Mouse (Mus musculus): Measurements from ENCODE around the gene Pomgnt2. TPM values are rescaled to one million over a fixed set of nuclear protein-coding genes. Genes with fewer than 3 reads are reported as not detected.

Gene Pomgnt2
- 0.54 and 0.69 TPM in 2 replicates for total RNA-seq (2023)

DNA sequence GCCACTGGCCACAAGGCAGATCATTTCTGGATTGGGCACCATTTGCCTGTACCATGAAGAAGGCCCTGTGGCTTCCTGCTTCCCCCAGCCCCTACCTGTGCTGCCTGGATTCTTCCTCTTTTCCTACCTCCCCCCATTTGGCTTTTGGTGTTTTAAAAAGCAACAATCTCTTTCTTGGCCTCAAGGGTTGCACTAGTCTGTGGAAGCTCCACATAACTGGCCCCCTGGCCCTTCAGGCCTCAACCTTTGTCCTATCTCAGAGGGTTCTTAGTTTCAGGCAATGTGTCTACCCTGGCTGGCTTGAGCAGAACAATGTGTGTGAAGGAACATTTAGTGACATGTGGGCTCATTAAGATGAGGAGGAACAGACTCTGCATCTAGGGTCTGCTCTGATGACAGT, at the start of gene Pomgnt2:
Gene Pomgnt2 (minus strand): TSS at position 101 of the 400 bp plus-strand sequence.

DNA sequence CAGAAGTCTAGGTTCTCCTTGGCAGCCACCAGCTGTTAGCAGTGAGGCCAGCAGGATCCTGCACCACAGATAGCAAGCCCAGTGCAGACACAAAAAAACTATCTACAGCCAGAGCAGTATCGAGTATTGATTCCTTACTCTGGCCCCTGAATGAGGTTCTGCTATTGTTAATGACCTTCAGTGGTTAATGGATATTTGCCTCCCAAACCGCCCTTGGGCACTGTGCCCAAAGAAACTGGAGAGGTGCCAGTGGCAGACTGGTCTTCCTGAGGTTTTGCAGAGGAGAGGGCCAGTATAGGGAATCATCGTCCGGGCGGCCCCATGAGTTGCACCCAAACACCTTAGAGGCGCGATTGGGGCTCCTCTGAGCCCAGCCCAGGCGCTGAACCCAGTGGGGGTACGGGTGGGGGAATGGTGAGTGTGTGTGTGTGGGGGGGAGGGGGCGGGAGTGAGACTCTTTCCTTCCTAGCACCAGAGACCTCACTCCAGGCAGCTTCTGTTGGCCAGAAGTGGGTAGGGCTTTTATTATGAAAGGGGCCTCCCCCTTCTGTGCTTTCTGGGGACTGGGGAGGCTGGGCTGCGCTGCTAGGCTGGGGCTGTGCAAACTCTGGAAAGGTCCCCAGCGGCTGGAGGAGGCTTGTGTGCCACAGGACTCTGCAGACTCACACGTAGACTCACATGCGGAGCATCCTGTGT, 46.3 kb downstream of the Pomgnt2 start, which contains the start of gene Fam198a:
Gene Fam198a (plus strand): TSS at position 571 of the 696 bp plus-strand sequence.

Other genes starting within 250 kb of the Pomgnt2 start
- 0.41 and 0.75 TPM in 2 replicates for gene Zfp651, start 237.8 kb downstream of the Pomgnt2 start, total RNA-seq (2023)
- gene Klhl40, start 219.5 kb downstream of the Pomgnt2 start, total RNA-seq (2023): not detected in 2 replicates
- gene Hhatl, start 204.6 kb downstream of the Pomgnt2 start, total RNA-seq (2023): not detected in 2 replicates
- gene Ccdc13, start 157.6 kb downstream of the Pomgnt2 start, total RNA-seq (2023): not detected in 2 replicates
- 26.3 and 31.1 TPM in 2 replicates for gene Higd1a, start 138.7 kb downstream of the Pomgnt2 start, total RNA-seq (2023)
- not detected in 2 replicates for gene Ackr2, start 98.8 kb downstream of the Pomgnt2 start, total RNA-seq (2023)
- not detected in 2 replicates for gene Cyp8b1, start 80.8 kb downstream of the Pomgnt2 start, total RNA-seq (2023)
- not detected in 2 replicates for gene Fam198a, start 46.1 kb downstream of the Pomgnt2 start, total RNA-seq (2023)
- 149 and 159 TPM in 2 replicates for gene Snrk, start 120.2 kb upstream of the Pomgnt2 start, total RNA-seq (2023)